Mouse (Mus musculus): ENCODE data around the gene Polr3gl.
A peak's percentile ranks its signal among the peaks of the same experiment; 100 is the strongest.

Gene Polr3gl

GRCm38 (mm10) chr3:96573611-96574511 lies 20.1 kb downstream of the Polr3gl start:
- no peak for DNase-seq (ENCODE audit: low spot score)

GRCm38 (mm10) chr3:96571896-96572698 lies 21.9 kb downstream of the Polr3gl start:
- no peak for DNase-seq (ENCODE audit: low spot score)

GRCm38 (mm10) chr3:96571336-96571735 lies 22.6 kb downstream of the Polr3gl start:
- DNase-seq (ENCODE audit: low spot score), result no peak

GRCm38 (mm10) chr3:96570643-96571042 lies 23.3 kb downstream of the Polr3gl start:
- no peak for DNase-seq (ENCODE audit: low spot score)

GRCm38 (mm10) chr3:96569966-96570605 lies 23.9 kb downstream of the Polr3gl start:
- no peak for DNase-seq (ENCODE audit: low spot score)

- no peak for DNase-seq (ENCODE audit: low spot score)
Measured at GRCm38 (mm10) chr3:96569506-96569905, 24.5 kb downstream of the Polr3gl start.

- DNase-seq (ENCODE audit: low spot score), result no peak
Measured at GRCm38 (mm10) chr3:96568605-96569004, 25.4 kb downstream of the Polr3gl start.

GRCm38 (mm10) chr3:96566661-96567450 lies 27.1 kb downstream of the Polr3gl start:
- no peak for DNase-seq (ENCODE audit: low spot score)

GRCm38 (mm10) chr3:96565105-96565504 lies 28.9 kb downstream of the Polr3gl start:
- DNase-seq (ENCODE audit: low spot score), result no peak

GRCm38 (mm10) chr3:96564633-96565032 lies 29.3 kb downstream of the Polr3gl start:
- DNase-seq (ENCODE audit: low spot score), result no peak

GRCm38 (mm10) chr3:96563911-96564632 lies 29.9 kb downstream of the Polr3gl start:
- DNase-seq (ENCODE audit: low spot score), result no peak

GRCm38 (mm10) chr3:96563267-96563666 lies 30.7 kb downstream of the Polr3gl start:
- no peak for DNase-seq (ENCODE audit: low spot score)

GRCm38 (mm10) chr3:96561946-96562681 lies 31.9 kb downstream of the Polr3gl start:
- DNase-seq (ENCODE audit: low spot score), result no peak

- DNase-seq (ENCODE audit: low spot score), result no peak
Measured at GRCm38 (mm10) chr3:96560881-96561668, 32.9 kb downstream of the Polr3gl start.

GRCm38 (mm10) chr3:96559911-96560850 lies 33.8 kb downstream of the Polr3gl start:
- no peak for DNase-seq (ENCODE audit: low spot score)

GRCm38 (mm10) chr3:96559398-96559910 lies 34.5 kb downstream of the Polr3gl start:
- no peak for DNase-seq (ENCODE audit: low spot score)

GRCm38 (mm10) chr3:96558668-96559196 lies 35.2 kb downstream of the Polr3gl start:
- DNase-seq (ENCODE audit: low spot score), result no peak

- peak; percentile 69 for DNase-seq (ENCODE audit: low spot score)
Measured at GRCm38 (mm10) chr3:96558159-96558558, 35.8 kb downstream of the Polr3gl start.
